Mouse (Mus musculus) cerebellum, adult 2 months (tissue): Measurements from ENCODE around the gene Chchd6. TPM values are rescaled to one million over a fixed set of nuclear protein-coding genes. Genes with fewer than 3 reads are reported as not detected.
A peak's percentile ranks its signal among the peaks of the same experiment; 100 is the strongest.

Experiments
- DNase-seq, 2 experiments: peaks; one replicate each; pipeline ENCODE4 v3.0.0; 2021
- H3K27ac ChIP-seq: fragments of 200-500 bp; 2 replicates; pipeline ENCODE4 v1.5.1; 2012; ENCODE audit warnings: low read length, control low read depth, inconsistent platforms; ENCODE audit not compliant: insufficient read depth
- H3K27me3 ChIP-seq: fragments of 200-500 bp; 2 replicates; pipeline ENCODE4 v1.6.1; 2012; ENCODE audit warnings: inconsistent platforms, mild to moderate bottlenecking, low read length, moderate library complexity; ENCODE audit not compliant: control insufficient read depth, insufficient read depth
- H3K4me1 ChIP-seq: fragments of 200-500 bp; 2 replicates; pipeline ENCODE4 v1.6.1; 2011; ENCODE audit warnings: low read length; ENCODE audit not compliant: control insufficient read depth, insufficient read depth
- H3K4me3 ChIP-seq: fragments of 200-500 bp; replicated peaks from 2 replicates; pipeline ENCODE3; 2011; ENCODE audit warnings: mild to moderate bottlenecking, low read depth, low read length, control low read depth; ENCODE audit not compliant: insufficient read depth
- CTCF ChIP-seq: fragments of 200-500 bp; IDR thresholded peaks from 2 replicates; pipeline ENCODE4 v1.5.1; 2011; ENCODE audit warnings: low read depth, mild to moderate bottlenecking, control low read depth, low read length, moderate library complexity, borderline replicate concordance; ENCODE audit not compliant: insufficient read depth
- POLR2A ChIP-seq: fragments of 200-500 bp; IDR thresholded peaks from 2 replicates; pipeline ENCODE4 v1.6.1; 2011; ENCODE audit warnings: low read length, control low read depth, borderline replicate concordance; ENCODE audit not compliant: insufficient read depth
- WGBS: fragments of 180-500 bp; shearing (Covaris S2); methylation state at CpG from one replicate; pipeline ENCODE4 v1.1.7; 2018; 5-methylcytosine and 5-hydroxymethylcytosine counted together
- polyA plus RNA-seq: library from polyadenylated mRNA; depleted of rRNA; stranded (reverse); fragments of >200 nt; gene quantifications from 2 replicates; pipeline ENCODE4 v1.2.3, GENCODE M21; 2012

The Chchd6 gene
- polyA plus RNA-seq, 1 experiment, result 104 TPM

DNA sequence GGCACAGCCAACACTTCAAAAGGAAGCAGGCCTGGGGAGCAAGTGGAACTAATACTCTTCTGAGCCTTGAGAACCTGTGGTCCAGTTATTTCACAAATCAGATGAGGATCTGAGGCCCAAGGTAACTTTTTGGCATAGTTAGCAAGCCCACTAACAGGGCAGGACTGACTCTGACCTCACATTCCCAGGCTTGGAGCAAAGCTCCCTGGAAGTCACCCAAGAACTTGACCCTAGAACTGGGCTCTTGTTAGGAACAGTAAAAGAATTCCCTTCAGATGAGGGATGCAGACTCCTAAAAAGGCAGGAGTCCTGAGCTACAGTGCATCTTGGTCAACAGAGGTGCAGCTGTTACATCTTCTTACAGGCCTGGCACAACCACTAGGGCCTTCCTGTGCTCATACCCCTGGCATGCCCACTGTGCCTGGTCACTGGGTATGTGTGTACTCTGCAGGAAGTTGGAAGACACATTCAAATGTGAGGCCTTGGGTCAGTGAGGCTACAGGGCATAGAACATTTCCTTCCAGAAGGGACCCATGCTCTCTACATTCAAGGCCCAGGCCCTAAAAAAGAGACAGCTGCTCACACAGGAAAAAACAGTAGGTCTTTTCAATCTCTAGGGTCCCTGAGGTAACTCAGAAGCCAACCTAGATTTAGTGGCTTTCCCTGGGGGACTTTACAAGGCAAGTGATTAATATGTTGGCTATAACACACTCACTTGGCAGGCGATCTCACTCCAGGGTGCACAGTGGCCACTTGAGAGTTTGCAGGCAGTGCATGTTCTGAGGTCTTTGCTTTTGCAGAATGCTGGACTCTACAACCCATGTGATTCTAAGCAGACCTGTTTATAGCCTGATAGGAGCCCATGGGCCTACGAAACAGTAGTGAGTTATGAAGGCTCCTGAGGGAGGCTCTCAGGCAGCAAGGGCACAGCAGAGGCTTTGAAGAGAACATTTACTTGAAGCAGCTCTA is 191.9 kb downstream of the Chchd6 start:
- no peak for DNase-seq
- 96% methylated on average over 2 of the region's 2 CpGs for WGBS
- Histone ChIP-seq H3K4me3 (no peak overlapping the region), H3K27me3 (no peaks in the 10 kb centered on the region), H3K4me1 (peaks cover 24% of the 10 kb centered on the region), H3K27ac (no peak overlapping the region)
- no peak for TF ChIP-seq CTCF
- TF ChIP-seq POLR2A, result no peak

DNA sequence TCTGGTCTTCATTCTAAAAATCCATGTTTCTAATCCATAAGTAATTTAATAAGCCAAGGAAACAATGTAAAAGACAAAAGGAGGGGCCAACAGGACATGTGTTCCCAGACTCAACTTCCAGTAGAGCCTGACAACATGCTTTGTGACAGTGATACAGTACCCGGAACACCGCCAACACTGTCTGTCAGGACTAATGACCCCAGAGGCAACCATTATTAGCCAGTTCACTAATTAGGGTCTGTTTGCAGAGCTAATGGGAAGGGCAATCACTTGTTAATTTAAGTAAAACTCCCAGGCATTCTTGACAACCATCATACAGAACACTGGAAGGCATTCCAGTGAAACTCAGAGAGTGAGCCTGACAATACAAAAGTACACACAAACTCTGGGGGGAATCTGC is 193.0 kb downstream of the Chchd6 start:
- H3K27me3 ChIP-seq, result no peaks in the 10 kb centered on the region
- H3K27ac ChIP-seq, result no peak overlapping the region
- 97% methylated on average over 2 of the region's 2 CpGs for WGBS
- H3K4me1 ChIP-seq, result peaks cover 19% of the 10 kb centered on the region
- no peak for DNase-seq
- TF ChIP-seq POLR2A, result no peak
- TF ChIP-seq CTCF, result no peak
- no peak overlapping the region for H3K4me3 ChIP-seq

DNA sequence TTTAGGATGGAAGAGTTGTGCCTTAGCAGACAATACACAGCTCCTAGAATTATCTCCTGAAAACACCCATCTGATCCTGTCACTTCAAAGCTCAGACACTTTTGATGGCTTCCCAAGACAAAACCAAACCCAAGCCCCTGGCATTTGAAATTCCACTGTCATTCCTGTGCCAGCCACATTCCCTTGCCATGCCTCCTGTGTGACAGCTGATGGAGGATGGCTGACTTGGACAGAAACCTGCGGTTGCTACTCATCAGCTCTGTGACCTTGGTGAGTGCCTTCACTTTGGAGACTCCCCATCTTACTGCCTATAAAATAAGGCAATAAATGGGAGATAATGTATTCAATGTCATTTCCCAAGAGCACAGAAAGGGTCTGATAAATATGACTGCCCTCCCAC is 195.9 kb downstream of the Chchd6 start:
- Histone ChIP-seq H3K4me1 (peaks cover 2% of the 10 kb centered on the region; the same call in 1 of the 2 replicates), H3K4me3 (no peak overlapping the region), H3K27me3 (no peaks in the 10 kb centered on the region), H3K27ac (no peak overlapping the region)
- TF ChIP-seq CTCF, result no peak
- no peak for TF ChIP-seq POLR2A
- 61% methylated on average over 1 of the region's 1 CpGs for WGBS
- DNase-seq, result no peak

DNA sequence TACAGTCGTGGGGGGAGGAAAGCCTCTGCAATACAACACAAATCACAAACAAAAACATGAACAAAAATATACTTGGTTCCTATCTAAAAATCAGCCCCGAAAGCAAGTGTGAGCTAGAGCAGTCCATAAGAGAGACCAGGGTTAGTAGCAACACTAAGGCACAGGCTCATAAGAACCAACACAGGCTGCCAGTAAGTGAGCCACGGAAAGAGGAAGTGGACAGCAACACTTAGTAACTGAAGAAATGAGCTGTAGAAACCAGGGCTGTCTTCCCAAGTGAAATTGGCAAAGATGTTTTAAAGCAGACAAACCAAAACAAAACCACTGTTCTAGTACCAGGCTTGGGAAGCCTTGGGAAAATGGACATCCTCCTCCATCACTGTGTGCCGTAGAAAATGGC is 197.5 kb downstream of the Chchd6 start:
- no peak overlapping the region for H3K27ac ChIP-seq
- no peak overlapping the region for H3K4me3 ChIP-seq
- no peak for DNase-seq
- WGBS, result 89% methylated on average over 4 of the region's 4 CpGs
- H3K27me3 ChIP-seq, result no peaks in the 10 kb centered on the region
- TF ChIP-seq POLR2A, result no peak
- TF ChIP-seq CTCF, result no peak
- no peaks in the 10 kb centered on the region; the same call in 1 of the 2 replicates for H3K4me1 ChIP-seq

GRCm38 (mm10) chr6:89393820-89394219 is 201.6 kb downstream of the Chchd6 start:
- 81% methylated on average over 2 of the region's 2 CpGs for WGBS
- TF ChIP-seq CTCF (no peak), POLR2A (no peak)
- DNase-seq, result no peak
- Histone ChIP-seq H3K27me3 (no peaks in the 10 kb centered on the region), H3K4me3 (no peak overlapping the region), H3K27ac (no peak overlapping the region), H3K4me1 (no peaks in the 10 kb centered on the region; the same call in 1 of the 2 replicates)

DNA sequence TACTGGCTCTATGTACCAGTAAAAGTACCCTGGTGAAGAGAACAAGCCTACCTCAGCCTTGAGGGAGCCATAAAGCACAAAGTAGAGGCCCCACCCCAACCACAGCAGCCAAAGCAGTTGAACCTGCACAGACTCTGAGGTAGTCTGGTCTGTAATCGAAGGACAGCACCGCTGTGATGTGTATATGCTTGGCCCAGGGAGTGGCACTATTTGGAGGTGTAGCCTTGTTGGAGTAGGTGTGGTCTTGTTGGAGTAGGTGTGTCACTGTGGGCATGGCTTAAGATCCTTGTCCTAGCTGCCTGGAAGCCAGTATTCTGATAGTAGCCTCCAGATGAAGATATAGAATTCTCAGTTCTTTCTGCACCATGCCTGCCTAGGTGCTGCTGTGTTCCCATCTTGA is 203.2 kb downstream of the Chchd6 start:
- H3K4me3 ChIP-seq, result no peak overlapping the region
- DNase-seq, result no peak
- no peak overlapping the region for H3K27ac ChIP-seq
- TF ChIP-seq POLR2A (no peak), CTCF (no peak)
- no peaks in the 10 kb centered on the region for H3K27me3 ChIP-seq
- no peaks in the 10 kb centered on the region; the same call in none of the 2 replicates for H3K4me1 ChIP-seq
- 96% methylated on average over 2 of the region's 2 CpGs for WGBS

DNA sequence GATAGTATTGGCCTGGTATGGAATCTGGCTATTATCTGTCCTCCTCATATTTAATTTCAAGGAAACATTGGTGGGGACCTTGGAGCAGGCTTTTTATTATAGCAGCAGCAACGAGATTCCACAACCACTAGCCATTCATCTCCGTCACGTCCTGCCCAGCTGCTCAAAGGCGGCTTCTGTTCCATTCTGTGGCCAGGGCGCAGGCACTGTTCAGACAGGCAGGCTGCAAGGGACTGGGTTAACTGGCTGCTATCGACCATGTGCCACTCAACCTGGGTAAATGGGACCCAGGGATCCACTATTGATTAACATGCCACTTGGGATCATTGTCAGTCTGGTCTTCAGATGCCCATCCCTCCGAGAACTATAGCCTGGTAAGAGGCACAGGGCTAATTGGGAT is 205.7 kb downstream of the Chchd6 start:
- DNase-seq, result no peak
- Histone ChIP-seq H3K4me1 (peaks cover 3% of the 10 kb centered on the region), H3K27me3 (no peaks in the 10 kb centered on the region), H3K27ac (no peak overlapping the region), H3K4me3 (no peak overlapping the region)
- WGBS, result 83% methylated on average over 7 of the region's 7 CpGs
- no peak for TF ChIP-seq CTCF
- no peak for TF ChIP-seq POLR2A

DNA sequence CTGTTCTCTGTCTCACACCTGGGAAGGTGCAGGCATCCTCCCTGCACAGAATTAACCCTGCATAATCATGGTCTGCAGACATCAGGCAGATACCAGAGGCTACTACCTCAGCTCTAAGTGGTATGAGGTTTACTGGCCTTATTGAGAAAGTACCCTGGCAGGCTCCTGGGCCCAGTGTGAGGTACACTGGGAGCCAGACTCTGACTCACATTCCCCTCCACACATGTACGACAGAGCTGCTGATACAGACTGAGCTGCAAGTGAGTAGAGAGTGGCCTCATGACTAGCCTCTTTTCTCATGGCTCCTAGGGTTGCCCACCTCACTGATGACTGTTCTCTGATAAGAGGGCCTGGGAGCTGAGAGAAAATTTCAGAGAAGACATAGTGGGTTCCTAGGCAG is 208.5 kb downstream of the Chchd6 start:
- WGBS, result 22% methylated on average over 1 of the region's 1 CpGs
- DNase-seq, result peak in 1 of 2 experiments; percentile 29
- TF ChIP-seq POLR2A (no peak), CTCF (no peak)
- no peaks in the 10 kb centered on the region for H3K27me3 ChIP-seq
- peaks cover 21% of the 10 kb centered on the region for H3K4me1 ChIP-seq
- H3K27ac ChIP-seq, result no peak overlapping the region
- no peak overlapping the region for H3K4me3 ChIP-seq
